Mouse (Mus musculus) erythroblast, embryonic 14.5 days (primary cell): ENCODE measurements around the gene Sox13.

ENCODE experiments used
- GATA1 ChIP-seq: IDR thresholded peaks from 2 replicates; pipeline ENCODE4 v1.6.1; 2012; ENCODE audit warnings: low read length, inconsistent platforms, mixed read lengths
- TAL1 ChIP-seq: IDR thresholded peaks from 3 replicates; pipeline ENCODE4 v1.6.1; 2012; ENCODE audit warnings: low read length, inconsistent platforms, mixed read lengths

- no peak for TF ChIP-seq GATA1
- no peak for TF ChIP-seq TAL1
Measured at GRCm38 (mm10) chr1:133332656-133333430, 91.3 kb downstream of the Sox13 start.
